Mouse (Mus musculus): Measurements from ENCODE around the gene Mtmr12.

DNA sequence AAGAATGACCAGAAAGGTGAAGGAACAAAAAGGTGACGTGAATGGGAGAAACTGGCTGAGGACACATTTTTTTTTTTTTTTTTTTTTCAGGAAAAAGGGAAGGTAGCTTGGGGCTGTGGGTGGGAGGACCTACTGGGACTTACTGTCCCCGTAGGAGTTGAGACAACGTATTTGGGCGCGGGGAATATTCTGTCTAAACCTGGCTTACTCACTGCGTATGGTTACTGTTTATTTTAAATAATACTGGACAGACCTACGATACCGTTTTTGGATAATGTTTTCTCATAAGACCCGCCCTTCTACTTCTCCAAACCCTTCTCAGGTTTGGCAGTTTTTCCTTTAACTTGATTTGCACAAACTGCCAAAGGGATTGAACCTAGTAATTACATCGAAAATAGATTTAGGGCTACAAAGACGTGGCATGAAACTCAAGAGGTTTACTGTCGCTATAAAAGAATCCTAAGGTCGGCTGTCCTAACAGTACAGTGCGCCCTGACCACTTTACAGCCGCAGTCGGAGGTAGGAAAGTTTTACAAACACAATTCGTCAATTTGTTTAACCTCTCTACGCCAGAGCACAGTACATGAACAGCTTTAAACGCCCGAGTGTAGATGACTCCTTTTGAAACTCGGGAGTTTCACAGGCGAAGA, 115.7 kb downstream of the Mtmr12 start:
- TF ChIP-seq POLR2A (IDR thresholded peaks at IDR 0.05; ENCODE audit: control insufficient read depth, extremely low read depth, insufficient read depth, low read length, poor library complexity): no peak
- no peak for TF ChIP-seq CTCF (IDR thresholded peaks at IDR 0.05; ENCODE audit: borderline replicate concordance, control insufficient read depth, extremely low read depth, insufficient read depth, low read length, poor library complexity)
